Mouse (Mus musculus): ENCODE data around the gene Cyp21a1.
"Not testable (repeated sequence)": the region's sequence is repeated elsewhere in the genome, so short reads cannot be mapped to it uniquely, and the experiment has no call there.

Gene Cyp21a1

GRCm38 (mm10) chr17:34804301-34804700 is at the start of gene Cyp21a1:
TSS of gene Cyp21a1 (minus strand) at chr17:34804561.
- DNase-seq (ENCODE audit: low spot score in 2 of 2): not testable (repeated sequence)

GRCm38 (mm10) chr17:34853511-34853910 is 49.1 kb upstream of the Cyp21a1 start:
- no peak for DNase-seq (ENCODE audit: low spot score in 2 of 2)

- no peak for DNase-seq (ENCODE audit: low spot score in 2 of 2)
Observed at GRCm38 (mm10) chr17:34850517-34851125, 46.3 kb upstream of the Cyp21a1 start.

DNA sequence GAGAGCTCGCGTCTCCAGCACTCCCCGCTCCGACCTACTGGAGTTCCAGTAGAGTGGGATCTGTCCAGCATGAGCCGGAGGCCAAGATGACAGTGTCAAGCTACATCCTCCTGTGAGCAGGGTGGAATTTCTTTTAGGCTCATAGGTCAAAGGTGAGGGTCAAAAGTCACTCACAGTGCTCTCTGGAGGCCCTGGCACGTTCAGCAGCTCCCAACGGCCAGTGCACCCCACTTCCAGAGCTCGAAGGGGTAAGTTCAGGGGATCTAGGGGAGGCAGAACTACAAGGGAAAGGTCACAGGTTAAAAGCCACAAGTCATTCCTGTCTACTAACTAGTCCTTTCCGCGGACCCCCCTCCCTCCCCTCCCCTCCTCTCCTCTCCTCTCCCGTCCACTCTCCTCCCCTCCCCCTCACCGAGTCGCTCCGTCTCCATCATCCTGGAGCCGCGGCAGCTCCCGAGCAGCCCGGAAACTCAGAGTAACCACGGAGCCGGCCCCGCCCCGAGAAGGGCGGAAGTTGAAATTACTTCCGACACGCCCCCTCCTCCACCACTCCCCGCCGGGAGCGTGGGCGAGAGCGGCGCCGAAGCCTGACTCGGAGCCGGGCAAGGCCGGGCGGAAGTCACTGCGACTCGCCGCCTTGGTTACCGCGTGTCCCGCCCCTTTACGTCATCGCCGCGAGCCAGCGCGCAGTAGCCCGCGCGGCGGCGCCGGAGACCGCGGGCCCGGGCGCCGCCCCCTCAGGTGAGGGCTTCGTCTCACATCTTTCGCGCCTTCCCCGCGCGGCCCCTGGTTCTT is 45.6 kb upstream of the Cyp21a1 start, which contains the start of the genes Skiv2l and Nelfe:
TSS of gene Skiv2l (minus strand) at position 489 of the 795 bp plus-strand sequence.
TSS of gene Nelfe (plus strand) at position 670 of the 795 bp plus-strand sequence.
- DNase-seq (ENCODE audit: low spot score in 2 of 2): peak; percentile 95 to 98

GRCm38 (mm10) chr17:34847615-34848014 is 43.3 kb upstream of the Cyp21a1 start:
- DNase-seq (ENCODE audit: low spot score in 2 of 2): no peak

DNA sequence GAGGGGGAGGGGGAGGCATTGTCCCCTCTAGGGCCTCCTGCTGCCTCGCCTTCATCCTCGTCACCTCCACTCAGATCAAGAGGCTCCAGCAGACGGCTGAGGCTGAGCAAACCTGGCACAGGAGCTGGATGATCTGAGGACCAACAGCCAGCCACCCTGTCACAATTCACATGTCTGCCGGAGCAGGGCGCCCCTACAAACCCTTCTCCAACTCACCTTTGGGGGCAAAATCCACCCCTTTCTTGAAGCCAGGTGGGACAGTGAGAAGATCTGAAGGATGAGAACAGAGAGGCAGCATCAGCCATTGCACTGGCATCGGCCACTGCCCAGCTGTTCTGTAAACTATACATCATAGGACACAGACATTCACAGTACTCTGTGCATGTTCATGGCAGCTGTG is 42.8 kb upstream of the Cyp21a1 start:
- no peak for DNase-seq (ENCODE audit: low spot score in 2 of 2)

GRCm38 (mm10) chr17:34844884-34845283 is 40.5 kb upstream of the Cyp21a1 start:
- no peak for DNase-seq (ENCODE audit: low spot score in 2 of 2)

DNA sequence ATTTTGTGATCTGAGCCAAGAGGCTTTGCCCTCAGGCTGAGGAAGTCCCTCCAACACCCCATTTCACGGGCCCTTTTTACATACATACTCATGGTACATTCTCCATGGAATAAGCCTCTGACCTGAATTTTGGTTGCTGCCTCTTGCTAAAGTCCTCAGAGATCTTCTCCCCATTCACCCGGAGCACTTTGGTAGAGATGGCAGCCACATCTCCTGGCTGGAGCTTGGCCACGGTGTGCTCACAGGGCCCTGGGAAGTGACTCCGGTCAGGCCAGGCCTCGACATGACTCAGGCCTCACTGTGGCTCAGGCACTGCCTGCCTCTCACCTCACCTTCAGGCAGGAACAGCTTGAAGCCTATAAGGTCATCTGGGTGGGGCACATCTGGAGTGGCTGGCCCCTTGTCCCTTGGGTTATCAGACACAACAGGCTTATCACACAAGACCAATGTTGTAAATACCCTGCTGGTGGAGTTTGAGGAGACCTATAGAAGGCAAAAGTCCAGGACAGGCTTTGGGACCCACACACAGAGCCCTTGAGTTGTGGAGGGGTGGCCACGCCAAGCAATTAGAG is 36.5 kb upstream of the Cyp21a1 start:
- DNase-seq (ENCODE audit: low spot score in 2 of 2): no peak

DNA sequence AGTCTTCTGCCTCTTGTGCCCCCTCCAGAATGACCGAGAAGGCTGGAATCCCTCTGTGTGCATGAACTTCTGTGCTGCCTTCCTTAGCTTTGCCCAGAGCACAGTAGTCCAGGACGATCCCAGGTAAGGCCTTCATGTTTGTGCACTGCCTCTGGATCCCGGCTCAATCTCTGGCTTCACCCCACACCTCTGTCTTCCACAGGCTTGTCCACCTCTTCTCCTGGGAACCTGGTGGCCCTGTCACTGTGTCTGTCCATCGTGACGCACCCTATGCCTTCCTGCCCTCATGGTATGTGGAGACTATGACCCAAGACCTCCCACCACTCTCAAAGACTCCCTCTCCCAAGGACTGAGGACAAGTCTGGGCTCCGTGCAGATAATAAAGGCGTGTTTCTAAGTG is 34.4 kb upstream of the Cyp21a1 start:
- DNase-seq (ENCODE audit: low spot score in 2 of 2): no peak

DNA sequence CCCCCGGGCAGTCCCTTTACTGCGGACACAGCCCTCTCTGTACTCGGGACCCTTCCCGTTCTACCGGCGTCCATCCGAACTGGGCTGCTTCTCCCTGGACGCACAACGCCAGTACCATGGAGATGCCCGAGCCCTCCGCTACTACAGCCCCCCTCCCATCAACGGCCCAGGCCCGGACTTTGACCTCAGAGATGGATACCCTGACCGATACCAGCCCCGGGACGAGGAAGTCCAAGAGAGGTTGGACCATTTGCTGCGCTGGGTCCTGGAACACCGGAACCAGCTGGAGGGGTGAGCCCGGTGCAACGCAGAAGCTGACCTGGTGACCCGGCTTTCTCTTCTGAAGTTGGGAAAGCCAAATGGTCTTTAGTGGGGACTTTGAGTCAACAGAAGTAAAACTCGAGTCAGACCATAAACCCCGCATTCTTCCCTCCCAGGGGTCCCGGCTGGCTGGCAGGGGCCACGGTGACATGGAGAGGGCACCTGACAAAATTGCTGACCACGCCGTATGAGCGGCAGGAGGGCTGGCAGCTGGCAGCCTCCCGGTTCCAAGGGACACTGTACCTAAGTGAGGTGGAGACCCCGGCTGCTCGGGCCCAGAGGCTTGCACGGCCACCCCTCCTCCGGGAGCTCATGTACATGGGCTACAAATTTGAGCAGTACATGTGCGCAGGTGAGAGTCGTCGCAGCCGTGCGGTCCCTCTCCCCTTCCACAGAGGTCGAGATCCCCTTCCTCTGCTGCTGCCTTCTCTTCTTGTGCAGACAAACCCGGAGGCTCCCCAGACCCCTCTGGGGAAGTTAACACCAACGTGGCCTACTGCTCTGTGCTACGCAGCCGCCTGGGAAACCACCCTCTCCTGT is 33.3 kb upstream of the Cyp21a1 start:
- DNase-seq (ENCODE audit: low spot score in 2 of 2): peak in 1 of 2 experiments; percentile 28

- DNase-seq (ENCODE audit: low spot score in 2 of 2): peak; percentile 94 to 97
Observed at GRCm38 (mm10) chr17:34836856-34837221, 32.5 kb upstream of the Cyp21a1 start, which contains the start of the genes Stk19 and Dxo. TSS of gene Stk19 (minus strand) at chr17:34836945. TSS of gene Dxo (plus strand) at chr17:34837019.

- DNase-seq (ENCODE audit: low spot score in 2 of 2): no peak
Observed at GRCm38 (mm10) chr17:34836155-34836855, 31.9 kb upstream of the Cyp21a1 start.

- not testable (repeated sequence) for DNase-seq (ENCODE audit: low spot score in 2 of 2)
Observed at GRCm38 (mm10) chr17:34830776-34831175, 26.4 kb upstream of the Cyp21a1 start.

GRCm38 (mm10) chr17:34814818-34815370 is 10.5 kb upstream of the Cyp21a1 start:
- no peak for DNase-seq (ENCODE audit: low spot score in 2 of 2)

DNA sequence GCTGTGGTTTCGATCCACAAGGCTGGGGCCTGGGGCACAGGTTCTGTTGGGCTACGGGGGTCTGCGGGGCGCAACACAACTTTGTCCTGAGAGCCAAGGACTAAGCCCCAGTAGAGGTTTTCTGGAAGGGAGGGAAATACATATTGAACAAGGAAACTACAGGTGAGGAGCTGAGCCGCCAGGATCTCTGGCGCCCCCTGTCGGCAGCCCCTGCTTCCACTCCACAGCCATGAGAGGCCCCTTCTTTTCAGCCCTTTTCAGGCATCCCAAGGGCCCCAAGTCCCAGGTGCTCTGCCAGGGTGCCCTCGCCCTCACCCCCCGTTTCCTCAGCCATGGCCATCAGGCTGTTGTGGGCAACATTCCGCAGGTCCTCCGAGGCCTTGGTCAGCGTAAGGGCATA is 9.4 kb upstream of the Cyp21a1 start:
- peak in 1 of 2 experiments; percentile 28 for DNase-seq (ENCODE audit: low spot score in 2 of 2)

DNA sequence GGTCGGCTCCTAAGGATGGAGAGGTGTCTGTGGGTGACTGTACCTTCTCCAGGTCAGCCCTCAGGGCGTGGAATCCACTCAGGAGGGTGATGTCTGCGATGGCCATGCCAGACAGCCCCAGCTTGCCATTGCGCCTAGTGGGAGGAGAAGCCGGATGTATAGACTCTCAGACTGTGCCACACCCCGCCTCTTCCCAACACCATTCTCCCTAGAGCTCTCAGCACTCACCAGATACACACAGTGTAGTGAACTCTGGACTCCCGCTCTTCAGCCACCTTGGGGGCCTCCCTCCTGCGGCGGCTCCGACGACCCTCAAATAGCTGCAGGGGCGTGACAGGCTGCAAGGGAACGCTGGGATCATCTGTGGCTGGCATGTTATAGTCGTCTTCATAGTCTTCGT is 6.9 kb upstream of the Cyp21a1 start:
- no peak for DNase-seq (ENCODE audit: low spot score in 2 of 2)

GRCm38 (mm10) chr17:34810811-34811210 is 6.5 kb upstream of the Cyp21a1 start:
- DNase-seq (ENCODE audit: low spot score in 2 of 2): not testable (repeated sequence)

DNA sequence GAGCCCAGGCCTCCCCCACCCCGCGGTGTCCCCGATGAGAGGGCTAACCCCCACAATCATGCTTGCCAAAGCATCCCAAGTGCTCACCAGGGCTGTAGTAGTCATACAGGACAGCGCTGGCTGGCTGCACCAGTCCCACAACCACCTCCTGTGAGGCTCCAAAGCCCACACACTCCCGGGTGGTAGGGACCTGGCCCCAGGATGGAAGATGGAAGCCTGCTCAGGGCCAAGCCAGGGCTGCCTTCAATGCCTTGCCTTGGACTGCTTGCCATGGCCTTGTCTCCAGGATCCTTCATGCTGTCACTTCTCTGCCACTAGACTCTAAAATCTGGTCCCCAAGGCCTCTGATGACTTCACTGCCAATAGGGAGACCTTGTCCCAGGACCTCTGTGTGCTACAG is 6.0 kb upstream of the Cyp21a1 start:
- DNase-seq (ENCODE audit: low spot score in 2 of 2): not testable (repeated sequence)

DNA sequence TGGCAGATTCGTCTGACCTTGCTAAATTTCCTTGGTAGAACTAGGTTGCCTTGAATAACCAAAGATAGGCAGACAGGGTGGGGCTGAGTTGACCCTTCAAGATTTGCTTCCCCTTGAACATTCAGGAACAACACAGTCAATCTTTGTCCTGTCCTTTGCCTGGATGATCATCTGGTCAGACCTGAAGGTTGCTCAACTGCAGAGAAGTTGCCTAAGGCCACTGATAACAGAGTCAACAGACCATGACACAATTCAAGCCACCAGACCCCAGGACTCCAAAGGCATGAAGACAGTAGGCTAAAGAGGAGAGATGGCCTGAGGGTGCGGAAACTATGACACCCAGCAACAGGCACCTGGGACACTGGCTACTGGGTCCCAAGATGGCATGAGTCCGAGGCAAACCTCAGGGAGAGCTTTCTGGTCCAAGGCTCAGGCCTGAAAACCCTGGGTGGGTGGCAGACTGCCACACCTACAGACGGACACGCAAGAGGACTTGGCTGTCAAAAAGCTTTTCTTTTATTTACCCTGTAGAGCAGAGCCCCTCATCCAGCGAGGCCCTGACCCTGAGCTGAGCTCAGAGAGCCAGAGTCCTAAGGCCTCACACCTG is 4.3 kb upstream of the Cyp21a1 start:
- DNase-seq (ENCODE audit: low spot score in 2 of 2): peak in 1 of 2 experiments; percentile 11

DNA sequence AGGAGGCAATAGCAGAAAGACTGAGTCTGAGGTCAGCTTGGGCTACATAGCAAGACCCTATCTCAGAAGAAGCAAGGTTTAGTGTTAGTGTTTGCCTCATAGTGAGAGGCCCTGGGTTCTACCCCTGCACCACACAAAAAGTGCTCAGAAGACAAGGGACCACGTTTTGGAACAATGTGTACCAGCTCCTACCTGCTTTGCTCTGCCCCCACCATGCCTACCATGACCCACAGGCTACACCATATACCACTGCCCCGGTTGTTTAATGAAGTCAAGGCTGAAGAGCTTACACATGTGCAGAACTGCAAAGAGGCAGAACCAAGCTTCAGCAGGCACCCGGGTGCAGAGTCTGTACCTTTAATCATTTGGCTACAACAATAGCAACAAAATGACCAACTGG is 2.8 kb upstream of the Cyp21a1 start:
- no peak for DNase-seq (ENCODE audit: low spot score in 2 of 2)
